Mouse (Mus musculus): ENCODE data around the gene Arhgef25.

DNA sequence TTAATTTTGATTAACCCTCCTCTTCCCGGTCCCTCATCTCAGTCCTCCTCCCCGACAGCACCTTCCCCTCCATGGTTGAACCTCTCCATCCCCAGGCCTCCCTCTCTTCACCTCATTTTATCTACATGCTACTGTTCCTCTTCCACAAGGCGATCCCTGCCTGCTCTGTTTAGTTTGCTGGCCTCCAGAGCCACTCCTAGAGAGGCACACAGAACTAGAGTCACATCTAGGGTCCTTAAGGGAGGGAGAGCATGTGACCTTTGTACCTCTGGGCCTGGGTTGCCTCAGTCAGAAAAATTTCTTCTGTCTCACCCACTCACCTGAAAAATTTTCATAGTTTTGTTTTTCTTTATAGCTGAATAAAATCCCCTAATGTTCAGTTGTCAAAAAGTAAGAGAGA, 52.0 kb downstream of the Arhgef25 start:
- TF ChIP-seq CTCF (IDR thresholded peaks at IDR 0.05; ENCODE audit: extremely low read depth, insufficient read length, insufficient replicate concordance, low read depth, low read length): no peak
- no peak for TF ChIP-seq POLR2A (IDR thresholded peaks at IDR 0.05; ENCODE audit: low read depth, low read length)

Data from small intestine, adult 2 months (tissue).